Mouse (Mus musculus) liver, adult 2 months (tissue): ENCODE data around the gene Dchs2.

Experiments
- CTCF ChIP-seq: fragments of 200-500 bp; IDR thresholded peaks from 2 replicates; pipeline ENCODE4 v1.5.1; 2011; ENCODE audit warnings: low read depth, low read length, control low read depth
- POLR2A ChIP-seq: fragments of 200-500 bp; IDR thresholded peaks from 2 replicates; pipeline ENCODE4 v1.6.1; 2011; ENCODE audit warnings: low read length, control low read depth; ENCODE audit not compliant: insufficient read depth; ENCODE audit errors: extremely low read depth

DNA sequence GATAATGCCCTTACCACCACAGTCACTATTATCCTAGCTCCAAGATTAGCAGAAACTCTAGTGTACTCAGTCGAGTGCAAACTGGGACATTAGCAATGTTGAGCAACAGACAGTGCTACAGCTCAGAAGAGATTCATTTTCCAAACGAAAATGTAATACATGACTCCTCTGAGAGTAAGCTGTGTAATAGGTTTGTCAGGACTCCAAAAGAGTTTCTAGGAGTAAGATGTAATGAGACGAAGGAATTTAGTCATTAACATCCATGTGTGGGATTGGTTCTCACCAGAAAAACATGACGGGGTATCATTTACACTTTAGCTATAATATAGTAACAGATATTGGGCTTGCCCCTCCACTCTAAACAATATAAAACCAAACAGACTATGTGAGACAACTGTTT, 90.3 kb downstream of the Dchs2 start:
- TF ChIP-seq CTCF (no peak), POLR2A (no peak)
